Mouse (Mus musculus): ENCODE data around the gene Arhgap28.
"Not testable (repeated sequence)": the region's sequence is repeated elsewhere in the genome, so short reads cannot be mapped to it uniquely, and the experiment has no call there.

The Arhgap28 gene

DNA sequence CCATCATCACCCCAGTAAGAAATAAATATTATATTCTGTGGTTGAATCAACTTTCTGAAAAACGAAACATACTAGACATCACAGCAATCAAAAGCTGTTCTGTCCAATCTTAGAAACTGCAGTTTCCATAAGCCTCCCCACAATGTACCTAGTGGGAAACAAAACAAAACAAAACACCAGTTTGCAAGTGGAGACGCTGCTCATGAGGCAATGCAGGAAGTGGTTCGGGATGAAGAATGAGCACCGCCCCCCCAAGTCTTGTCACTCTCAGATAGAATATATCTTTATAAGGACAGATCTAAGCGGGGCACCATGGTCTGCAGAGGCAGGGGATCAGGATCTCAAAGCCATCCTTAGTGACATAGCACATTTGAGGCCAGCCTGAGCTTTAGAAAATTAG is 117.6 kb downstream of the Arhgap28 start:
- DNase-seq (ENCODE audit: low spot score in 2 of 2) = no peak

DNA sequence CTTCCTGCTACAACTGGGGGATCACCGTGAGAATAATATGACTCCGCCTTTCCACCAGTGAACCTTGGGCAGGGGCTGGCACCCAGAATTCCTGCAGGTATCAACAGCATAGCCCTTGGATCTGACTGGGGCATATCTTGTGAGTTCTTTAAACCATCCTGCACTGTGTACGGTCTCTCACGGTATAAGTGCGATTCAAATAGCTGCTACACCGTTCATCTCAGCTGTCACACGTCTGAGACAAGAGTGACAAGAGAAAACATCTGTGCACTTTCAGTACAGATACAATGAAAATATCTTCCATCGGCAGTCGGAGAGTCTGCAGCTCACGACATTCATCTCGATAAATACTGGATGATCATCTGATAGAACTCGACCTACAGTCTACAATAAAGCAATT is 126.3 kb downstream of the Arhgap28 start:
- DNase-seq (ENCODE audit: low spot score in 2 of 2) = no peak

DNA sequence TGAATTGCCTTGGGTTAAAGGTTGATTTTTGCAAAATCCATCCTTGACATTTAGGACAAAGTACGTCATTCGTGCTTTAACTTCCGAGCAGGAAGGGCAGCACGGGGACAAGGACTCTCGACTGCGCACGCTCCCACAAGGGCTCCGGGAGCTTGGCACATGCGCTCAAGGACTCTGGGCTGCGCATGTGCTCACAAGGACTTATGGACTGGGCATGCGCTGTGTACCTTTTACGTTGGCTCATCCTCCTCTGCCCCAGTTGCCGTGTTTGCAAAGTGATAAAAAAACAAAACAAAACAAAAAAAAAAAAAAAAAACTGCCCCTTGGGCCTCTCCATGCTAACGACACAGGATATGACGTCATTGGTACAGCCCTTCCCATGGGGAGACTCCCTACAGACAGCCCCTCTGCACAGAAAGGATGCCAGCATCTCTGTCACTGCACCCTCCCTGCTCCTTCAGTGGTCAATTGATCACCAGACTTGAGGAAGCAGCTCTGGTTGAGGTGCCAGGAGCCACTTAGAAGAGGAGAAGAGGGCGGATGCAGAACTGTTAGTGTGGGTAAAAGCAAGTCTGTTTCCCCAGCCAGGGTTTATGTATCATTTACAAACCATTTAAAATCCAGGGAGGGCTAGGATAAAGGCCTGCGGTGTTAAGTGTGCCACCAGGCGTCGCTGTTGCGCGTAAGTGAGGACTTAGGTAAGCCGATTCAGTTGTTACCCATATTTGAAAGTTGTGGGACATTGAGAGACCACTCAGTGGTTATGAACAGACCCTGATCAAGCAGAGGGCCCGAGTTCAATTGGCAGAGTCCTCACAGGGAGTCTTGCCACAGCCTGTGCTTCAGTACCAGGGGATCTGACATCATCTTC is 134.0 kb downstream of the Arhgap28 start:
- DNase-seq (ENCODE audit: low spot score in 2 of 2) = peak; percentile 39 to 56

DNA sequence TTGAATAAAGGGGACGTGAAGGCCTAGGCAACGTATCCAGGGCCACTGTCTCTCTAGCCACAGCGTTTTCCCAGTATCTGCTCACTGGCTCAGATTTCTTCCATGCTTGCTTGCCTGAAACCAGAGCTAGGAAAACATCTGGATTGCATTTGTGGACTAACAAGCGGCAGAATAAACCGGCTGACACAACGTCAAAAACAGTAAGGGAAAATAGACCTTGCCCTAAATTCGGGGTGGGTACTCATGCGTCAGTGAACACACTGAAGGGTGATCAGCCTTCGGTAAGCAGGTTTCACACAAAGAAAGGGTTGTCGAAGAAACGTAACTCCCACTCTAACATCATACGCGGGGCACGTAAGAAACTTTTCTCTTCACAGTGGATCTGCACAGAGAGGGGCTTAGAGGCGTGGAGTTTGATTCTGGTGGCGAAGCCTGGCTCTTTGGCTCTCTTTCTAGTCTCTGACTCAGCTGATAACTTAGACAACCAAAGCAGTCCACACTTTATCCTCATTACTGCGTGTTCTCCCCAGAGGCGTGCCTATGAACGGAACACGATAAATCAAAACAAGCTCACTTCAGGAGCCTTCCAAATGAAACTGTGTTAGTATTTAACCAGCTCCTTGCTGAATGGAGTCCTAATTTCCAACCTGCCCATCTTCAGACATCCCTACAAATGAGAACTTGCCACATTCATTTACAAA is 137.2 kb downstream of the Arhgap28 start:
- no peak for DNase-seq (ENCODE audit: low spot score in 2 of 2)

DNA sequence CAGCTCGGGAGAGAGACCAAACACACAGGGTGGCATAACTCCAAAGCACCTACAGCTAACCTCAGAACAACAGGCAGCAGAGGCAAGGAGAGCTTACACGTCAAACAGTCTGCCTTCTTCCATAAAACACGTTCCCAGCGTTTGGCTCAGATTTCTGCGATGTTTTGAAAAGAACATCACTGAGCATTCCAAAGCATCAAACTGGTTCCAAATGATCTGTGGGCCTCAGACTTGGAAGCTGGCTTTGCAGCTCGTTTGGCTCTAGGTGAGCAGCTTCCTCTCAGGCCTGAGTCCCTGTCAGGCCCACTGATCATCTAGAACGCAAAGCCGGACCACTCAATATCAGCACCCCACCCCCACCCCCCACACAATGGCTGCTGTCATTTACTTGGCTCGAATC is 137.9 kb downstream of the Arhgap28 start:
- no peak for DNase-seq (ENCODE audit: low spot score in 2 of 2)

DNA sequence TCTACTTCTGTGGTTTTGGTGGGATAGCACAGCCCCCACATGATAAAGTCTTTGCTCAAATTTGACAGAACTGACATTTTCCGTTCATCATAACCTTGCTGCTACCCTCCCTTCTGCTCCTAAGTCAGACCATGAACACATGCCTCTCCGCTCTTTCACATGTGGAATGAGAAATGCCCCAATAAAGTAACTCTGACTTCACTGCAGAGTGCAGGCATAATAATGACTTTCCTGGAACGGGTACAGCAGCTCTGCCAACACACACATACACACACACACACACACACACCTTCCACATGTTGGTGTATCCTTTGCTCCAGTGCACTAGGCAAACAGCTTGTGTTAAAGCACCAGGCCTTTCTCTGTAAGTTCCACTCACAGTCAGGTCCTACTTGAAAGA is 139.0 kb downstream of the Arhgap28 start:
- no peak for DNase-seq (ENCODE audit: low spot score in 2 of 2)

DNA sequence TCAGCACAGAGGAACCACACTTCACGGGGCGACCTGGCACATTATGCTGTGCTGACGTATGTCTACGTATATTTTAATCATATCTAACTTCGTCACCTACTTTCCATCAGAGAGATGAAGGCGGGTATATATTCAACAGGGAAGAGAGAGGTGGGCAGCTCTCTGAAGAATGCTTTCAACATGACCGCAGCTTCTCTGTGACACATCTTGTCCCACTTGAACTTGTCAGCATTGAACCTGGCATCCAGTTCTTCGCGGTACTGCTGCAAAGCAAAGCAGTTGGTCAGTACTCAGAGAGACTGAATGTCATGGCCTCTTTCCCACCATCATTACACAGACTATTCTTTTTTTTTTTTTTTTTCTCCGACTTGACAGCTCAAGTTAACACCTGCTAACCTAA is 139.6 kb downstream of the Arhgap28 start:
- DNase-seq (ENCODE audit: low spot score in 2 of 2) = no peak

DNA sequence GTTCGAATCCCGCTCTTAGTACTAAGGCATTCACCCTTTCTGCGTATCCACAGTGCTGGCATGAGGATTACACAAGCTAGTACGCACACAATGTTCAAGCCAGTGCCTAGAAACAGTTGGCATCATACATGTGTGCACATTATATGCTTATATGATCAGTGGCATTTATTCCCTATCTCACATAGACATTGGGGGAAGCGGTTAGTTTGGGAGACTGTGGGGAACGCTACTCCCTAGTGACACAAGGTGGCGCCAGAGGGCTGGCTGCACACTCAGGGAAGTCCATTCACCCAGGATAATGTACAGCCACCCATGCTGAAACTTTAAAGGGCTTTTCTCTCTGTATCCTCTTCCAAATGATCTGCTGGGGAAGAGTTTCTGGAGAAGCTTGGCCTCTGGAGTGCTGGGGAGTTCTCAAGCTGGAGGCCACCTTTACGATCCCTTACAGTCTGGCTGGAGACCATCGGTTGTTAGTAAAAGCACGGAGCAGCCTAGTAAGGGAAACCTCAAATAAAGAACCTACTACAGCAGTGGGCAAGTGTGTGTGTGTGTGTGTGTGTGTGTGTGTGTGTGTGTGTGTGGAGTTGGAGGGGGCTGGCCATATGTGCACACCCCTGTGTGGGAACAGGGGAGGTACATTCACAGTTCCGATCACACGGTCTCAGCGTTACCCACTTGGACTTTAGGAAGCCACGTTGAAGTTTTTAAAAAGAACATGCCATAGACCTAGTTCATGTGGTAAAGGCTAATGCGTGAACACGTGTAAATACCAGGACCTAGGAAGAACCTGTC is 142.0 kb downstream of the Arhgap28 start:
- peak; percentile 29 to 32 for DNase-seq (ENCODE audit: low spot score in 2 of 2)

DNA sequence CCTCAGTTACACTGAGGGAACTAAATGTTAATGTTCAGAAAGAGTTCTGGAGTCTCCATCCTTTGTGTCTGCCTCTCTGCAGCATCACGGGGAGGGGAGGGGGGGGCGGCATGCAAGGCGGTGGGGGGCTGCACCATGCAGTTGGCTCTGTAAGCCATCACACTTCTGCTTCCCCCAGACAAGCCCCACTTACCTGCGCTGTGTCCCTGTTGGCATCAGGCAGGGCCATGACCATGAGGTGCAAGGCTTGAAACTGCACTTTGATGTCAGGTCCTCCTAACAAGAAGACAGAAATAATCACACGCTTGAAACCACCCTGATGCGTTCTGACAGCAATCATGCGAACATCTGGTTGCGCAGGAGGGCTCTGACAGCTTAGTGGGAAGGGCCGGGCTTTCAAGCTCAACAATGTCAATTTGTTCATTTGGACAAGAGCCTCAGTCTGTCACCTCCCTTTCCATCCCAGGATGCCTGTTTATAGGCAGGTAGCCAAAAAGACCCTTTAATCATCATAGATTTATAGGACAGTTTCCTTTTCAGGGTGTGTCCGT is 142.8 kb downstream of the Arhgap28 start:
- no peak for DNase-seq (ENCODE audit: low spot score in 2 of 2)

DNA sequence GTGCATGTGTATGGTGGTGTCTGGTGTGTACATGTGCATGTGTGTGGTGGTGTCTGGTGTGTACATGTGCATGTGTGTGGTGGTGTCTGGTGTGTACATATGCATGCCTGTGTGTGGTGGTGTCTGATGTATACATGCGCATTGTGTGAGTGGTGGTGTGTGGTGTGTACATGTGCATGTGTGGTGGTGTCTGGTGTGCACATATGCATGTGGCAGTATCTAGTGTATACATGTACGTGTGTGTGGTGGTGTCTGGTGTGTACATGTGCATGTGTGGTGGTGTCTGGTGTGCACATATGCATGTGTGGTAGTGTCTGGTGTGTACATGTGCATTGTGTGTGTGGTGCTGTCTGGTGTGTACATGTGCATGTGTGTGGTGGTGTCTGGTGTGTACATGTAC is 162.4 kb downstream of the Arhgap28 start:
- not testable (repeated sequence) for DNase-seq (ENCODE audit: low spot score in 2 of 2)

DNA sequence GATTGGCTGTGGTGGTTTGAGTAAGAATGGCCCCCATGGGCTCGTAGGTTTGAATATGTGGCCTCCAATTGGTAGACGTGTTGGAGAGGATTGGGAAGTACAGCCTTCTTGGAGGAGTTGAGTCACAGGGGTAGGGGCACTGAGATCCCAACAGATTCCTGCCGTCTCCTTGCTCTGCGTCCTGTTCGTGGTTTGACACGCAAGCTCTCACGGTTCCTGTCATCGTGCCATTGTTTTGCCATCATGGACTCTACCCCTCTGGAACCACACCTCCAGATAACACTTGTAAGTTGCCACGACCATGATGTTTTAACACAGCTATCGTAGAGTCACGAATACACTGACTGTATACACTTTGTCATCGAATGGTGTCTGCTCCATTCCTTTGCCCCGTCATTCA is 165.0 kb downstream of the Arhgap28 start:
- no peak for DNase-seq (ENCODE audit: low spot score in 2 of 2)

DNA sequence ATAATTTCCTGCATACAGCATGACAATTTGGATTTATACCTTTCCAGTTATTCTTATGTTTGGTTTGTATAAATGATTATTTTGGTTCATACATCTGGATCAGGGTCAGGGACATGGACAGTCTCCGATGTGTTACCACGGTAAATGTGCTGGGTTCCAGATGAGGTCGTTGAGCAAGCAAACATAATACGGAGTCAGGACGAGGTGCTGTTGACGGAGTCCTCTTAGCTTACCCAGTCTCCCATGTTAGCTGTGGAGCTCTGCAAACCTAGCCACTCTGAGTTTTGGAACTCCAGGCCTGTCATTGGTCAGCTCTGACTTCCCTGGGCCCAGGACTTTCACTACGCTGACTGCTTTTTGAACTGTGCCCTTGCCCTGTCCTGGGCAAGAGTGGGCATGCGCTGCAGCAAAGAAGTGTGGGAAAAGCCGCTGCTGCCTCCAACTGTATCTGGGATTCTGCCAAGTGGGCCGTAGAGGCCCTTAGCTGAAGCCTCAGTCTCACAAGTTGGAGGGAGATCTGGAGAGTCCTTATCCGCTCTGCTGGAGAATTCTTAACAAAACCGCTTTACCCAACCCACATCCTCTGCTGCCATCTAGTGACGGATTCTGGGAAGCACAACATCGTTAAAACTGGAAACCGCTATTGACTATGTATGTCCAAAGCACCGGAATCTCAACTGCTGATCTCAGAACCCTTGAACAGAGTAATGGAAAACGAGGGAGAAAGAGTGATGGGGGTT is 166.4 kb downstream of the Arhgap28 start:
- peak; percentile 37 to 42 for DNase-seq (ENCODE audit: low spot score in 2 of 2)

DNA sequence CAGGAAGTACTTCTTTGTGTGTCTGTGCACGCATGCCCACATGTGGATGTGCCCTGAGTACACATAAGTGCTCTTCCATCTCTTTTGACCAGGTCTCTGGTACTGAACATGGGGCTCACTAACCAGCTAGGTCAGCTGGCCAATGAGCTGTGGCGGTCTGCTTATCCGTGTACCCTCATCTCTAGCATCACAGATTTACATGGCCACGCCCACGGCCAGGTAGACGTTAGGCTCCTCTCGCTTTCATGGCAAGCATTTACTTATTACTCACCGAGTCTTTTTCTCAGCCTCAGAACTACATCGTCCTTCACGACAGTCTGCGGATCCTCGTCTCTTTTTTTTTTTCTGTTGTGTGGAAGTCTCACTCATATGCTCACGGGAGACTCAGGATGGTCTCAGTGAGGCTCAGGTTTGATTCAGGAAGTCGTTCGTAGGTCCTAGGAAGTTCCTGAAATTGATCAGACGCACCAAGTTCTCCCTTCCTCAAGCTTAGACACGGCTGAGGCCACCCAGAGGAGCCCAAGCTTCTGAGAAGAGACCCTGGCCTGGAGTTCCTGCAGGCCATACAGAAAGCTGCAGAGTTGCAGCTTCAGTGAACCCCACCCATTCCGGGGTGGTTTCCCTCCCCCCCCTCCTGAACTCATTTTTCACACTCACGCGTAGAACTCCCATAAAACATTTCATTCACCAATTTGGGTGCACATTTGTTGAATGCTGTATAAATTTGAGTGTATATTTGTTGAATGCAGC is 167.6 kb downstream of the Arhgap28 start:
- DNase-seq (ENCODE audit: low spot score in 2 of 2) = no peak

DNA sequence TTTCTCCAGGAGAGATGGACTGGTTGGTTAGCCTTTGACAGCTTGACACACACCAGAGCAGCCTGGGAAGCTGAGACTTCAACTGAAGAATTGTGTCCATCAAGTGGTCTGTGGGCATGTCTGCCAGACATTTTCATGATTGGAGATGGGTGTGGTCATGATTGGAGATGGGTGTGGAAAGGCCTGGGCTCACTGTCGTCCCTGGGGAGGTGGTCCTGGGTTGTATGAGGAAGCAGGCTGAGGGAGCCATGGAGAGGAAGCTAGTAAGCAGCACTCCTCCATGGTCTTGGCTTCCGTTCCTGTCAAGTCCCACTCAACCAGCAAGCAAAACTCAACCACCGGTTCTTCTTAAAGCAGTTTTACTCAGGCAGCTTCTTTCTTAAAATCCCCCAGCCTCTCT is 176.5 kb downstream of the Arhgap28 start:
- DNase-seq (ENCODE audit: low spot score in 2 of 2) = no peak

DNA sequence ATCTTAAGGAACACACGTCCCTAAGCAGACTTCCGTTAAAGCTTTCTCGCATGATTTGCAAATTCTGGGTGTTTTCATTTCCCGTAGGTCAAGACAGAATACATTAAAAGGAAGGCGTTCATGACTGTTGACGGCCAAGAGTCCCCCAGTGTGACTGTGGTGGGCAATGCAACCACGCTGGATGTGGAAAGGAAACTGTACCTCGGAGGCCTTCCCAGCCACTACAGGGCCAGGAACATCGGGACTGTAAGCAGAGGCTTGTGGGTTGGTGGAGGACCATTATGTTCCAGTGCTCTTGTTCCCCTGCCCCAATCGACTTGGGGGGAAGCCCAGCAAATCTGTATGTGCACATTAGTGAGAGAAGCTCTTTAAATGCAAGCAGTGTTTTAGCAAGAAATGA is 187.0 kb downstream of the Arhgap28 start:
- no peak for DNase-seq (ENCODE audit: low spot score in 2 of 2)

DNA sequence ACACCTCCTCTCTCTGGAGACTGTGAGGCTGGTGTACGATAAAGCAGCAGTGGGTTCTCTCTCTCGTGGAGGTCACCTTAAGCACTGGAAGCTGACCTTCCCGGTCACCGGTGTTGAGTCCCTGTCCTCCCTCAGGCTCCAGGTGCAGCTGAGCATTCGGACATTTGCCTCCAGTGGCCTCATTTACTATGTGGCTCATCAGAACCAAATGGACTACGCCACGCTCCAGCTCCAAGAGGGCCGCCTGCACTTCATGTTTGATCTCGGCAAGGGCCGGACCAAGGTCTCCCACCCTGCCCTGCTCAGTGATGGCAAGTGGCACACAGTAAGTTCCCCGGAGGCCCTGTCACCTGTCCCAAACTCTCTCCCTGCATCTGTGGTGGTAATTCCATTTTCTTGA is 188.2 kb downstream of the Arhgap28 start:
- DNase-seq (ENCODE audit: low spot score in 2 of 2) = no peak

DNA sequence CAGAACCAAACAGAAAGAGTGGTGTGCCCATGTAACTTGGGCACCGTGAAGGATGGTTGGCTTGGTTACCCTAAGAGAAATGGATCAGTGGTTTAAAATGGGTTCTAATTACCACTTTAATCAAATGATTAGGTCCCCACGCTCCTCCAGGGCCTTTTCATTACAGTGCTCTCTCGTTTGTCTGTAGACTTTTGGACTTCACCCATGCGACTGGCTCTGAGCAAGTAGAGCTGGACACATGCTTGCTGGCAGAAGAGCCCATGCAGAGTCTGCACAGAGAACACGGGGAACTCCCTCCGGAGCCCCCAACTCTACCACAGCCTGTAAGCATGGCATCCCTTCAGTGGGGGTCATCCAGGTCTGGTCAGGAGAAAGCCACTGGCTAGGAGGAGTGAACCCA is 190.3 kb downstream of the Arhgap28 start:
- DNase-seq (ENCODE audit: low spot score in 2 of 2) = no peak

DNA sequence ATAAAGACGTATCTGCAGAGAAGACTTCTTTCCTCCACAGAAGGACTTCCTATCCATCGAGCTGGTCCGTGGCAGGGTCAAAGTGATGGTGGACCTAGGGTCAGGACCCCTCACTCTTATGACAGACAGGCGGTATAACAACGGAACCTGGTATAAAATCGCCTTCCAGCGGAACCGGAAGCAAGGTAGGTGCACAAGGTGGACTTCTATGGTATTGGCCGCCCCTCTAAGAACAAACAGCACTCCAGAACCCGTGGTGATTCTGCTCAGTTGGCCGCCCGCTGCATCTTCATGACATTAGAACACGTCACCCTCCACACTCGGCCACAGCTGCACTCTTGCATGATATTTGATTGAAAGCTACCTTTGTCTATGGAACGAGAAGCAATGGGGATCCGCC is 194.7 kb downstream of the Arhgap28 start:
- DNase-seq (ENCODE audit: low spot score in 2 of 2) = no peak
